Mouse (Mus musculus) adrenal gland, adult 10 weeks (tissue): ENCODE measurements around the gene Gm3542. TPM values are rescaled to one million over a fixed set of nuclear protein-coding genes. Genes with fewer than 3 reads are reported as not detected.

Experiments
- polyA plus RNA-seq: library from polyadenylated mRNA; stranded (reverse); fragments of 350-450 nt; fragmentation: Illumina TruSeq; extraction: RNeasy Lipid Tissue Mini Kit (QIAGEN cat#74804); gene quantifications from one replicate; pipeline ENCODE4 v1.2.3, GENCODE M21; 2014; ENCODE audit warnings: low read depth, low replicate concordance

Gene Gm3542
- polyA plus RNA-seq = not detected

GRCm38 (mm10) chr14:5334828-5335227 lies at the start of gene Gm3542:
Gene Gm3542 (minus strand): TSS chr14:5334928.

Other genes with a start within 250 kb of the Gm3542 start
- gene Gm8279, start 203.4 kb downstream of the Gm3542 start, polyA plus RNA-seq = not detected
- not detected for gene Gm3317, start 170.4 kb downstream of the Gm3542 start, polyA plus RNA-seq
- gene Gm8271, start 149.1 kb downstream of the Gm3542 start, polyA plus RNA-seq = not detected
- gene Gm3526, start 74.3 kb downstream of the Gm3542 start, polyA plus RNA-seq = not detected
- 0.58 TPM for gene Gm3500, start 54.1 kb upstream of the Gm3542 start, polyA plus RNA-seq
- not detected for gene Gm3194, start 120.5 kb upstream of the Gm3542 start, polyA plus RNA-seq
- not detected for gene Gm8246, start 142.9 kb upstream of the Gm3542 start, polyA plus RNA-seq
- gene Gm3187, start 149.3 kb upstream of the Gm3542 start, polyA plus RNA-seq = not detected
- 0.47 TPM for gene Gm3488, start 166.7 kb upstream of the Gm3542 start, polyA plus RNA-seq
- not detected for gene Gm3532, start 203.6 kb upstream of the Gm3542 start, polyA plus RNA-seq